Mouse (Mus musculus) liver, adult 2 months (tissue): ENCODE data around the gene Zfp13.
A peak's percentile ranks its signal among the peaks of the same experiment; 100 is the strongest.

ENCODE experiments used
- CTCF ChIP-seq: fragments of 200-500 bp; IDR thresholded peaks from 2 replicates; pipeline ENCODE4 v1.5.1; 2011; ENCODE audit warnings: low read depth, low read length, control low read depth
- POLR2A ChIP-seq: fragments of 200-500 bp; IDR thresholded peaks from 2 replicates; pipeline ENCODE4 v1.6.1; 2011; ENCODE audit warnings: low read length, control low read depth; ENCODE audit not compliant: insufficient read depth; ENCODE audit errors: extremely low read depth

GRCm38 (mm10) chr17:23598582-23599552, at the start of gene Zfp13:
- TF ChIP-seq POLR2A (peak; percentile 64), CTCF (no peak)
